Mouse (Mus musculus) lung, embryonic 16.5 days (tissue): ENCODE data around the gene Fem1a. TPM values are rescaled to one million over a fixed set of nuclear protein-coding genes. Genes with fewer than 3 reads are reported as not detected.

ENCODE experiments used
- ATAC-seq: fragments of 200-750 bp; cut with Nextera tagmentation; 2 replicates; pipeline ENCODE4 v1.8.0; 2017; ENCODE audit warnings: low read depth, mild to moderate bottlenecking, moderate library complexity
- H3K27ac ChIP-seq: fragments of 300-500 bp; sonication (generic); 2 replicates; pipeline ENCODE4 v1.5.1; 2014; ENCODE audit warnings: mild to moderate bottlenecking, control low read depth, low read length
- H3K27me3 ChIP-seq: fragments of 300-500 bp; sonication (generic); 2 replicates; pipeline ENCODE4 v1.6.1; 2014; ENCODE audit warnings: low read depth, low read length, mixed read lengths; ENCODE audit not compliant: control insufficient read depth, insufficient read depth
- H3K36me3 ChIP-seq: fragments of 300-500 bp; sonication (generic); 2 replicates; pipeline ENCODE4 v1.6.1; 2014; ENCODE audit warnings: low read length; ENCODE audit not compliant: control insufficient read depth, insufficient read depth
- H3K4me1 ChIP-seq: fragments of 300-500 bp; sonication (generic); replicated peaks from 2 replicates; pipeline ENCODE4 v1.6.1; 2014; ENCODE audit warnings: low read length, mixed read lengths; ENCODE audit not compliant: control insufficient read depth, insufficient read depth
- H3K4me2 ChIP-seq: fragments of 300-500 bp; sonication (generic); 2 replicates; pipeline ENCODE4 v1.6.1; 2014; ENCODE audit warnings: low read depth, low read length, control low read depth
- H3K4me3 ChIP-seq: fragments of 300-500 bp; sonication (generic); 2 replicates; pipeline ENCODE4 v1.5.1; 2014; ENCODE audit warnings: mild to moderate bottlenecking, low read length, control low read depth
- H3K9ac ChIP-seq: fragments of 300-500 bp; sonication (generic); 2 replicates; pipeline ENCODE4 v1.6.1; 2014; ENCODE audit warnings: low read length, control low read depth
- H3K9me3 ChIP-seq: fragments of 300-500 bp; sonication (generic); 2 replicates; pipeline ENCODE4 v1.6.1; 2016; ENCODE audit warnings: low read length; ENCODE audit not compliant: control insufficient read depth
- WGBS: fragments of 180-500 bp; shearing (Covaris S2); extraction: QIAGEN DNeasy Blood & Tissue Kit; methylation state at CpG from one replicate; pipeline ENCODE4 v1.1.7; 2014; 5-methylcytosine and 5-hydroxymethylcytosine counted together
- polyA plus RNA-seq: library from polyadenylated mRNA; unstranded; fragments of >200 nt; fragmentation: Nextera tagmentation; extraction: Ambion mirVana; gene quantifications from 2 replicates; pipeline ENCODE4 v1.2.1, GENCODE M21; 2015

Fem1a gene
- polyA plus RNA-seq, 1 experiment from 2014 or later, result 12.1 TPM

DNA sequence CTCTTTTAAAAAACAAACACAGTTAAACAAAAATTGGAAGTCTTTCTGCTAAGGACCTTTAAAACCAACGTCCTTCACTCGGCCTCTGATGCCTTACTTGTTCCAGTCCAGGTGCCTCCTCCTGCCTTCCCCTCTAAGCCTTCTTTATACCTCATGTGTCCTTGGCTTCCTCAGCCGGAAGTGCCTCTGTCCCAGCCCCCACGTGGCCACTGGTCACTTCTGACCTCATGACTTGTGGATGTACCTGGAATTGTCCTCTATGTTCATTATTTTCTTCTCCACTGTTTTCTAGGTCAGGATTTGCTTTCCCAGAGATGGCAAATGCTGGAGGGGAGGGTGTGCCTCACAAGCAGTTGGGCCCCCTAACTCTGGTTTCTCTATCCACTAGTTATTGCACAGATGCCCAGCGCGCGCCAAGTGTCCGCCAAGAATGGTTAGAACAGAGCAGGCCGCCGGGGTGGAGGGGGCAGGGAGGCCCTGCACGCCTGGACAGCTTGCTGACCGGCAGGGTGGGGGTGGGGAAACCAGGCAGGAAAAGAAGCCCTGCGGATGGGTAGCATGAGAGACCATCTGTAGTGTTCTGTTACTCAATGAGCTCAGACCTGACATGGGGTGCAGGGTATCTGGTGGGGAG lies 45.9 kb downstream of the Fem1a start:
- Histone ChIP-seq H3K4me2 (peak overlapping the region; percentile 98), H3K27ac (peak overlapping the region; percentile 91), H3K9ac (peak overlapping the region; percentile 59), H3K27me3 (no peaks in the 10 kb centered on the region), H3K4me1 (peaks cover 30% of the 10 kb centered on the region), H3K36me3 (peaks cover 2% of the 10 kb centered on the region; the same call in 1 of the 2 replicates), H3K9me3 (no peaks in the 10 kb centered on the region), H3K4me3 (peak overlapping the region; percentile 90; the same call in 1 of the 2 replicates)
- WGBS, result 25% methylated on average over 13 of the region's 13 CpGs
- peak; percentile 31 for ATAC-seq

DNA sequence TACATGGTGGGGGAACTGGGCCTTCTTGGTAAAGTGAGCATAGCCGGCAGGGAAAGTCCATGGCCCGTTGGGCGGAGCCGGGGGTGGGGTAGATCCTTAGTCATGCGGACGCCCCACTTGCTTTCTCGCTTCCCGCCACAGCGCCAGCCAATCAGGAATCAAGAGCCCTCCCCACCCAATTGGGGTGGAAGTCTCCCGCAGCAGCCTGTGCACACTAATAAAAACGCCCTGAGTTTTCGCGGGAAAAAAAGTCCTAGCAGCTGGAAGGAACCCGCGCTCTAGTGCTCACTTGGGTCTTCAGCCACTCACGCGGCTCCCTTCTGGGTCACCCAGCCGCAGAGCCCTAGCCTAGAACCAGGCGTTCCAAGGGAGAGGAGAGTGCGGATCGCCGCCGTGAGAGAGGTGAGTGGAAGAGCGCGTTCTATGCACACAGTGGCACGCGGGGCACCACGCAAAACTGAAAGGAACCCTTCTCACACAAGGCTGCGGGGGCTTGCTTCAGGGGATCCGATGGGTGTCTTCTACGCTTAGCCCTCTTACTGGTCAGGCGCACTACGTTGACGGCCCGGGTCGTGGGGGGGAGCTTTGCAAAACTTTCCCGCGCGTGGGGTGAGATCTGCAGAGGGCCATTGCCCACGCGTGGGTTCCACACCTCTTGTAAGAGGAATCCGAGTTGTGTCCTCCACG lies 46.7 kb downstream of the Fem1a start, which contains the start of gene Uhrf1:
Gene Uhrf1 (plus strand): TSS at position 162 of the 687 bp plus-strand sequence.
- Histone ChIP-seq H3K4me3 (peak within 1 kb of the TSS; percentile 90), H3K27me3 (no peaks in the 10 kb centered on the region), H3K9me3 (no peaks in the 10 kb centered on the region), H3K9ac (peak within 1 kb of the TSS; percentile 82), H3K36me3 (peaks cover 4% of the 10 kb centered on the region; the same call in 1 of the 2 replicates), H3K27ac (peak within 1 kb of the TSS; percentile 91), H3K4me1 (peaks cover 37% of the 10 kb centered on the region), H3K4me2 (peak within 1 kb of the TSS; percentile 98)
- under 1% methylated on average over 43 of the region's 43 CpGs for WGBS
- ATAC-seq, result peak; percentile 84

DNA sequence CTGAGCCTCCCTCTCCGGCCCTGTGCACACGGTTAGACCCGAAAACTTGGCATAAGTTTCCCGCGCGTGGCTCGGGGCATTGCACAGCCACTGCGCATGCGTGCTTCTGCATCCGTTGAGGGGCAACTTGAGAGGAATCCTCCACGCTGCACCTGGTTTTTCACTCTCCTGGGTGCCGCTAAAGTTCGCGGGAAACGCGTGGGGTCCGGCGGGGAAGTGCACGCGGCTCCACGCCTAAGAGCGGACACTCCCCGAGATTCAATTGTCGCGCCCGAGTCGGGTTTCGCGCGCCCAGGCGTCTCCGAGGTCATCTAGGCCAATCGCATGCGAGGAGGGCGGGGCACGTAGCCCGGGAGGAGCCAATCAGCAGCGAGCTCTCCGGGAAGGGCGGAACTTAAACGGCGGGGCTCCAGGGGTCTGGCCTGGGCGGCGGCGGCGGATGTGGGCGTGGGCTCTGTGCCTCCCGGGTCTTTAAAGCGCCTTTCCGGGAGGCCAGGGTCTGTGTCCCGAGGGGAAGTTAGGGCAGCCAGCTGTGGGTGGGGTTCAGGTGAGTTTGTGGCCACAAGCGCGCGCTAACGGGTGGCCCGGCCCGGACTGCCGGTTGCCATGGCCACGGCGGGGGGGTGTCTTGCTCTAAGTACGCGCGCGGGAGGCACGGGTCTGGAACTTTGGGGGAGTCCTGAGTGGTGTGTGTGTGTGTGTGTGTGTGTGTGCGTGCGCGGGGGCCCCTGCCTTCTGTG lies 47.4 kb downstream of the Fem1a start:
- Histone ChIP-seq H3K9me3 (no peaks in the 10 kb centered on the region), H3K4me3 (peak overlapping the region; percentile 90), H3K36me3 (peaks cover 6% of the 10 kb centered on the region), H3K27ac (peak overlapping the region; percentile 91), H3K27me3 (no peaks in the 10 kb centered on the region), H3K9ac (peak overlapping the region; percentile 82), H3K4me1 (peaks cover 41% of the 10 kb centered on the region), H3K4me2 (peak overlapping the region; percentile 98)
- ATAC-seq, result peak; percentile 92
- under 1% methylated on average over 68 of the region's 68 CpGs for WGBS

DNA sequence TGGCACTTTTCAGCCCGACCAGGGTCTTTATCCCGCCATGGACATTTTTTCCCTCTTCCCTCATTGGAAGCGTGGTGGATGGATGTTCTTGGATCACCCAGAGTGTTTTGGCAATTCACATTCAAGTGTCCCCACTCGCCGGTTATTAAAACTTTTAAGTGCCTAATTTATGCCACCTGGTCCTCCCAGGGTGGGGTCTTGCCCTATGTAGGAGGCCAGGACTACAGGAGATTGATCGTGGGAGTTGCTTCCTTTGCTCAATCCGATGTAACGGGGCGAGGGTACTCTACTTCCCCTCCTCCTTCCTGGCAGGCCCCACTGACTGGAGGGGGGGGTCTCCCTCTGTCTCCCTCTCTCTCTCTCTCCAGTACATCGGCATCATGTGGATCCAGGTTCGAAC lies 48.1 kb downstream of the Fem1a start:
- H3K36me3 ChIP-seq, result peaks cover 13% of the 10 kb centered on the region
- no peak for ATAC-seq
- peak overlapping the region; percentile 90 for H3K4me3 ChIP-seq
- WGBS, result 4% methylated on average over 11 of the region's 11 CpGs
- H3K4me2 ChIP-seq, result peak overlapping the region; percentile 98
- H3K27ac ChIP-seq, result peak overlapping the region; percentile 57; the same call in 1 of the 2 replicates
- no peaks in the 10 kb centered on the region for H3K27me3 ChIP-seq
- H3K9me3 ChIP-seq, result no peaks in the 10 kb centered on the region
- peaks cover 41% of the 10 kb centered on the region for H3K4me1 ChIP-seq
- peak overlapping the region; percentile 75 for H3K9ac ChIP-seq

DNA sequence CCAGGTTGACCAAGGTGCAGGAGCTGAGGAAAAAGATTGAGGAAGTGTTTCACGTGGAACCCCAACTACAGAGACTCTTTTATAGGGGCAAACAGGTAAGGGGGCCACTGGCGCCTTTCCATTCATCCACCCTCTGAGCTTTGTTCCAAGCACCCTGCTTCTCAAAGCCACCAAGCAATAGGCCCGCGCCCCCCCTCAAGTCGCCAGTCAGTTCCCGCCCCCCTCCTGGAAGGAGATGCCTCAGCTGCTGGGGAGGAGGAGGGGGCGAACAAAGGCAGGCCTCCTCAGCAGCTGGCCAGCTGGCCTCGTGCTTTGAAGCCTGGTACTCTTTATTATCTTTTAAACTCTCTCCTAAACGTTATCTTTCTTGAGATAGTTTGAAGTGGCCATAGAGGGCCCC lies 48.5 kb downstream of the Fem1a start:
- Histone ChIP-seq H3K4me1 (peaks cover 41% of the 10 kb centered on the region), H3K4me3 (peak overlapping the region; percentile 90), H3K9me3 (no peaks in the 10 kb centered on the region), H3K36me3 (peaks cover 16% of the 10 kb centered on the region), H3K27ac (peak overlapping the region; percentile 57), H3K4me2 (peak overlapping the region; percentile 98), H3K27me3 (no peaks in the 10 kb centered on the region), H3K9ac (peak overlapping the region; percentile 75)
- ATAC-seq, result no peak
- WGBS, result 17% methylated on average over 9 of the region's 9 CpGs

DNA sequence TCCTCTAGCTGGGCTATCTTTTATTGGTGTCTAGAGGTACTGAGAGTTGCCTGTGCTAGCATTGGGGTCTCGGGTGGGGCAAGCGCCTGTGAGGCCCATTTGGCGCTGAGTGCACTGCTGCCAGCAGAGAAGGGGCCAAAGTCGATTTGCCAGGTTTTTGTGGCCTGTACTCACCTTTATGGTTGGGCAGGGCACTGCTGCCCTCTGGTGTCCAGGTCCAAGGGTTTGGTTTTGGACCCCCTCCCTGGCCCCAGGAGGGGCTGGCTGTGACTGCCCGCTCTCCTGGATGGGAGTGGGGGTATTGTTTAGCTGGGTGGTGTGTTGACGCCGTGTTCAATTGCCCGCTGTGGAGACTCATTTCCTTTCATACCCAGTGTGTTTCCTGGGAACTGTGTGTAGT lies 49.2 kb downstream of the Fem1a start:
- Histone ChIP-seq H3K9me3 (no peaks in the 10 kb centered on the region), H3K27me3 (no peaks in the 10 kb centered on the region), H3K36me3 (peaks cover 22% of the 10 kb centered on the region), H3K27ac (peak overlapping the region; percentile 57; the same call in 1 of the 2 replicates), H3K4me2 (peak overlapping the region; percentile 98), H3K9ac (peak overlapping the region; percentile 75), H3K4me1 (peaks cover 41% of the 10 kb centered on the region), H3K4me3 (peak overlapping the region; percentile 90)
- 48% methylated on average over 8 of the region's 8 CpGs for WGBS
- no peak for ATAC-seq

DNA sequence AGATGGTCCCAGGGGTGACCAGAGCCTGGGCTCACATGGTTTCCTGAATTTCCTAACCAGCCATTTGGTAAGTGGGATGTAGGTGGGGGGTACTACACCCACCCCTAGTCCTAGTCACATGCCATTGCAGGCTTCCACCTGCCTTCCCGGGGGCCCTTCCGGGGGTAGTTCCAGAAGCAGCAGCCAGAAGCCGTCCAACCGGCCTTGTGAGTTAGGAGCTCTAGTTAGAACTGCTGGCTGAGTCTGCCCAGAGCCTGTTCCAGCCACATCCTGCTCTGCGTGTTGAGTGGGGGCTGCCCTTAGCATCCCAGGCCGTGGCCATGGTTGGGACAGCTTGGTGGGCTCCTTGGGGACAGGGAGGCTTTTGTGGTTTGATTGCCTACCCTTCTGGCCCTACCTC lies 51.5 kb downstream of the Fem1a start:
- peaks cover 33% of the 10 kb centered on the region for H3K4me1 ChIP-seq
- no peaks in the 10 kb centered on the region for H3K27me3 ChIP-seq
- H3K9me3 ChIP-seq, result no peaks in the 10 kb centered on the region
- H3K36me3 ChIP-seq, result peaks cover 35% of the 10 kb centered on the region
- no peak for ATAC-seq
- H3K27ac ChIP-seq, result peak overlapping the region; percentile 56
- no peak overlapping the region for H3K4me3 ChIP-seq
- 47% methylated on average over 6 of the region's 6 CpGs for WGBS
- peak overlapping the region; percentile 49 for H3K9ac ChIP-seq
- H3K4me2 ChIP-seq, result 0 out of 2 replicates have a peak overlapping the region, but pooled peaks have one; percentile 22

DNA sequence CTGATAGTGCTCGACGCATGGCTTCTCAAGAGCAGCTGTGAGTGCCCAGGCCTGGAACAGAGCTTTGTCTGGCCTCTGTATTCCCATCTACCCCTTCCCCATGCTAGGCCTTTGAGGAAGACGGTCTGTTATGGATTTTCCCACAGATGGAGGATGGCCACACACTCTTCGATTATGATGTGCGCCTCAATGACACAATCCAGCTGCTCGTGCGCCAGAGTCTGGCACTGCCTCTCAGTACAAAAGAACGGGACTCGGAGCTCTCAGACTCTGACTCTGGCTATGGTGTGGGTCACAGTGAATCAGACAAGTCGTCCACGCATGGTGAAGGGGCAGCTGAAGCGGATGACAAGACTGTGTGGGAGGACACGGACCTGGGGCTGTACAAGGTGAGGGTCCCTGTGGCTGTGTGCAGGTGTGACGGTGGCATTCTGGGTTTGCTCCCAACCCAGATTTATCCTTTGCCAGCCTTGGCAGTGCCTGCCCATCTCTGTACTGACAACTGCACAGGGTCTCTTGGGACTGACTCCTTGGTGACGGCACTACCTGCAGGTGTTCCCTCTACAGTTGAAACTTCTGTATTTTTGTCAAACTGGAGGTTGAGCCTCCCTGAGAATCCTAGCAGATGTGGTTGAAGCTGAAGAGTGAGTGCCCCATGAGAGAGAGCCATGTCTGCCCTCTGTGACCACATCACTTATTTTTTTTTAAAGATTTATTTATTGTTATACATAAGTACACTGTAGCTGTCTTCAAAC lies 52.8 kb downstream of the Fem1a start:
- H3K9ac ChIP-seq, result no peak overlapping the region
- peaks cover 44% of the 10 kb centered on the region for H3K36me3 ChIP-seq
- WGBS, result 71% methylated on average over 15 of the region's 15 CpGs
- H3K27me3 ChIP-seq, result no peaks in the 10 kb centered on the region
- no peak overlapping the region for H3K4me3 ChIP-seq
- H3K4me2 ChIP-seq, result no peak overlapping the region
- 0 out of 2 replicates have a peak, but pooled peaks have one; percentile 6 for ATAC-seq
- no peak overlapping the region for H3K27ac ChIP-seq
- H3K4me1 ChIP-seq, result peaks cover 33% of the 10 kb centered on the region
- no peaks in the 10 kb centered on the region for H3K9me3 ChIP-seq
